Mouse (Mus musculus) MEL-GATA-1-ER (cell line): ENCODE results near the gene Zpbp2.

Source experiments
- DNase-seq: peaks from one replicate; pipeline ENCODE4 v3.0.0-alpha.2; 2012; ENCODE audit warnings: low read depth; ENCODE audit errors: extremely low read depth

The Zpbp2 gene

GRCm38 (mm10) chr11:98550975-98551828 is at the start of gene Zpbp2:
Gene Zpbp2 (plus strand): TSS chr11:98551097.
- peak; percentile 91 for DNase-seq

GRCm38 (mm10) chr11:98504926-98505325 is 46.0 kb upstream of the Zpbp2 start:
- DNase-seq, result no peak

- no peak for DNase-seq
Measured at GRCm38 (mm10) chr11:98509434-98509833, 41.5 kb upstream of the Zpbp2 start.

- no peak for DNase-seq
Measured at GRCm38 (mm10) chr11:98510125-98510524, 40.8 kb upstream of the Zpbp2 start.

GRCm38 (mm10) chr11:98512881-98513280 is 38.0 kb upstream of the Zpbp2 start:
- DNase-seq, result no peak

GRCm38 (mm10) chr11:98513356-98513936 is 37.5 kb upstream of the Zpbp2 start:
- no peak for DNase-seq

- DNase-seq, result no peak
Measured at GRCm38 (mm10) chr11:98520468-98520867, 30.4 kb upstream of the Zpbp2 start.

GRCm38 (mm10) chr11:98525140-98525539 is 25.8 kb upstream of the Zpbp2 start:
- DNase-seq, result no peak

- DNase-seq, result no peak
Measured at GRCm38 (mm10) chr11:98526824-98527461, 24.0 kb upstream of the Zpbp2 start.

- no peak for DNase-seq
Measured at GRCm38 (mm10) chr11:98537480-98538034, 13.3 kb upstream of the Zpbp2 start.

GRCm38 (mm10) chr11:98540319-98540718 is 10.6 kb upstream of the Zpbp2 start:
- DNase-seq, result no peak

- no peak for DNase-seq
Measured at GRCm38 (mm10) chr11:98542553-98542952, 8.3 kb upstream of the Zpbp2 start.

GRCm38 (mm10) chr11:98543414-98543813 is 7.5 kb upstream of the Zpbp2 start:
- DNase-seq, result no peak

- no peak for DNase-seq
Measured at GRCm38 (mm10) chr11:98544890-98545677, 5.8 kb upstream of the Zpbp2 start.

GRCm38 (mm10) chr11:98545711-98546231 is 5.1 kb upstream of the Zpbp2 start, which contains the start of gene Ikzf3:
Gene Ikzf3 (minus strand): TSS chr11:98546031.
- DNase-seq, result no peak

GRCm38 (mm10) chr11:98546529-98547307 is 4.2 kb upstream of the Zpbp2 start:
- no peak for DNase-seq

- no peak for DNase-seq
Measured at GRCm38 (mm10) chr11:98547308-98547693, 3.6 kb upstream of the Zpbp2 start.

- peak; percentile 25 for DNase-seq
Measured at GRCm38 (mm10) chr11:98549363-98549762, 1.5 kb upstream of the Zpbp2 start.

- DNase-seq, result peak; percentile 8
Measured at GRCm38 (mm10) chr11:98550311-98550974, 454 bp upstream of the Zpbp2 start.

- no peak for DNase-seq
Measured at GRCm38 (mm10) chr11:98553966-98554365, 3.1 kb downstream of the Zpbp2 start.
